Comparison of ENCODE assay signal across 18 mouse cellular contexts in genomic region chr13:68783096-68783495, GRCm38 (mm10).
A peak's percentile ranks its signal among the peaks of the same experiment; 100 is the strongest.
DNase-seq lines count a peak whose midpoint lies in the region; ATAC-seq and TF ChIP-seq lines count a peak whose summit lies in the region.
"Had no signal": no experiment of that assay in that cellular context is flagged by ENCODE, and none has a peak within 500 bp of the region (broad histone marks: within the 10 kb centered on the region; RNA-seq: fewer than 3 reads in every experiment).

No protein-coding gene starts in this region.

- DNase-seq in lung, postnatal 0 days (ENCODE audit: low spot score): peak; percentile 54
- no peak for DNase-seq in lung, postnatal 36 days
- DNase-seq: adrenal gland, adult 2 months; adrenal gland, adult 8-10 months; adrenal gland, postnatal 10 days; adrenal gland, postnatal 14 days; adrenal gland, postnatal 25 days; adrenal gland, postnatal 36 days; B cell, adult 2 months; cerebellum, adult 11 months; cerebellum, adult 11-12 months; cerebellum, adult 18-20 months; cerebellum, adult 2 months had no signal

- TF ChIP-seq CTCF in lung, postnatal 0 days (IDR thresholded peaks at IDR 0.05): no peak

- no peak overlapping the region for H3K4me2 ChIP-seq in lung, postnatal 0 days (replicated peaks; ENCODE audit: low read depth, low read length)

- WGBS in lung, postnatal 0 days: 36% methylated on average over 1 of the region's 1 CpGs

- H3K4me1 ChIP-seq in lung, postnatal 0 days (ENCODE audit: insufficient read depth, low read depth, low read length): no peaks in the 10 kb centered on the region

- ATAC-seq in lung, postnatal 0 days: peak; percentile 62
- ATAC-seq: activated CD4-positive, CD25-positive, alpha-beta regulatory T cell, adult 4 months; CD4-positive, CD25-positive, alpha-beta regulatory T cell, adult 4 months; Patski had no signal

- no peak overlapping the region for H3K9ac ChIP-seq in lung, postnatal 0 days (replicated peaks; ENCODE audit: low read depth)

- no peak overlapping the region for H3K27ac ChIP-seq in lung, postnatal 0 days (ENCODE audit: low read length)

- no peaks in the 10 kb centered on the region for H3K27me3 ChIP-seq in lung, postnatal 0 days (replicated peaks; ENCODE audit: insufficient read depth, low read length)
- H3K27me3 ChIP-seq: CH12.LX, Patski had no signal

- no peak for TF ChIP-seq EP300 in lung, postnatal 0 days (IDR thresholded peaks at IDR 0.05)

- H3K36me3 ChIP-seq in lung, postnatal 0 days (ENCODE audit: insufficient read depth, low read length): no peaks in the 10 kb centered on the region
- H3K36me3 ChIP-seq: G1E had no signal

- no peak overlapping the region for H3K4me3 ChIP-seq in lung, postnatal 0 days (ENCODE audit: low read depth, low read length)

- no peaks in the 10 kb centered on the region for H3K9me3 ChIP-seq in lung, postnatal 0 days (ENCODE audit: low read length)
